Mouse (Mus musculus) testis, postnatal 14 days (tissue): Measurements from ENCODE around the gene Eps8l1.
"Not testable (repeated sequence)": the region's sequence is repeated elsewhere in the genome, so short reads cannot be mapped to it uniquely, and the experiment has no call there.

Source experiments
- DNase-seq: peaks from one replicate; pipeline ENCODE4 v3.0.0; 2021; ENCODE audit warnings: low spot score

The Eps8l1 gene

DNA sequence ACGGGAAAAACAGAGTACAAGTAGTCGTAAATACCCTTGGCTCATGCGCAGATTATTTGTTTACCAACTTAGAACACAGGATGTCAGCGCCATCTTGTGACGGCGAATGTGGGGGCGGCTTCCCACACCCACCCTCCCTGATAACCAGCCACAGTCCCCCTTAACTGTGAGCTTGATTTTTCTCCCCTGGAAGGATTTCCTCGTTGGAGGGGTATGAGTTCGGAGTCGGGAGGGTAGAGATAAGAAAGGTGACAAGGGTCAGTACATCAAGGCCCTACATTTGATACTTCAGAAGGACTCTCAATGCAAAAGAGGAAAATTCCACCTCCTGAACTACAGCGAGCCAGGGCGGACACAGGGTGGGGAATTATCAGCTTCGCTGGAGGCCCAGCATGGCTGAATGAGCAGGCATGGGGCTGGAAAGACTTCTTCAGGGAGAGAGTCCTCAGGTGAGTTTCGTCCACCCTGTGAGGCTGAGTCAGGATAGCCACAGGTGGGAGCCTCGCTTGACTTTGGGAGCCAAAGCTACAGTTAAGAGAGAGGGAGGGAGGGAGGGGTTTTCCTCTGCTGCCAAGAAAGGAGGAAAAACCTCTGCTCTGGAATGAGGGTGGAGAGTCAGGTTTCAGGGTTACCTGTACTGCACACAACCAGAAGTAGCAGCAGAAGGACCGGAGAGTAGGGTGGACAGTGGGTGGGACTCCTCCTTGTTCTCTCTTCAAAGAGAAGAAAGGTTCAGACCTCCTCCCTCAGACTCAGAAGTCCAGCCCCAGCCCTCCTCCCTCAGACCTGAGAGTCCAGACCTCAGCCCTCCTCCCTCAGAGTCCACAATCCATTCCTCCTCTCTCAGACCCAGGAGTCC is at the start of gene Eps8l1:
Gene Eps8l1, plus strand, starts transcription at position 99 of the 859 bp plus-strand sequence.
- DNase-seq = no peak

DNA sequence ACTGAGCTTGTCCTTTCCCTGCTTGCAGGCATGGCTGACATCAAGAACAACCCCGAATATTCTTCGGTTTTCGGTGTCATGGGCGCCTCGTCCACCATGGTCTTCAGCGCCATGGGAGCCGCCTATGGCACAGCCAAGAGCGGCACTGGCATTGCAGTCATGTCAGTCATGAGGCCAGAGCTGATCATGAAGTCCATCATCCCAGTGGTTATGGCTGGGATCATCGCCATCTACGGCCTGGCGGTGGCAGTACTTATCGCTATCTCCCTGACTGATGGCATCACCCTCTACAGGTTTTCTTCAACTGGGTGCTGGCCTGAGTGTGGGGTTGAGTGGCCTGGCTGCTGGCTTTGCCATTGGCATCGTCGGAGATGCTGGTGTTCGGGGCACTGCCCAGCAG is 48.1 kb upstream of the Eps8l1 start:
- not testable (repeated sequence) for DNase-seq

- no peak for DNase-seq
Observed at GRCm38 (mm10) chr7:4419681-4420080, 40.8 kb upstream of the Eps8l1 start.

DNA sequence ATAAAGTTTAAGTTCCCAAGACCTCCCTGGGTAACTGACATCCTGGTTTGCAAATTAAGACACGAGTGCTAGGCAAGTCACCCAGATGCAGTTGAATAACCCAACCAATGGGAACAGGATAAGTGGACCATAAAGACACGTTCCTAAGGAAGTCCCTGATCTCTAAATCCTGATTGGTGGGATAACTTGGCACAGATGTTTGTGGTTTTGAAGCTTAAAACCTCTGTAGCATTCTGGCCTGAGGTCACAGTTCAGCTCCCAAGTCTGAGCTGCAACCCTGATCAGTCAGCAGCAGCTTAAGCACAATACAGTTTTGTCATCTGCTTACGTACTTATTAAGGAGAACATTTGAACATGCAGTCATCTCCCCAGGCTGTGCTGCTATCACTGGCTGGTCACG is 40.2 kb upstream of the Eps8l1 start:
- DNase-seq = no peak

DNA sequence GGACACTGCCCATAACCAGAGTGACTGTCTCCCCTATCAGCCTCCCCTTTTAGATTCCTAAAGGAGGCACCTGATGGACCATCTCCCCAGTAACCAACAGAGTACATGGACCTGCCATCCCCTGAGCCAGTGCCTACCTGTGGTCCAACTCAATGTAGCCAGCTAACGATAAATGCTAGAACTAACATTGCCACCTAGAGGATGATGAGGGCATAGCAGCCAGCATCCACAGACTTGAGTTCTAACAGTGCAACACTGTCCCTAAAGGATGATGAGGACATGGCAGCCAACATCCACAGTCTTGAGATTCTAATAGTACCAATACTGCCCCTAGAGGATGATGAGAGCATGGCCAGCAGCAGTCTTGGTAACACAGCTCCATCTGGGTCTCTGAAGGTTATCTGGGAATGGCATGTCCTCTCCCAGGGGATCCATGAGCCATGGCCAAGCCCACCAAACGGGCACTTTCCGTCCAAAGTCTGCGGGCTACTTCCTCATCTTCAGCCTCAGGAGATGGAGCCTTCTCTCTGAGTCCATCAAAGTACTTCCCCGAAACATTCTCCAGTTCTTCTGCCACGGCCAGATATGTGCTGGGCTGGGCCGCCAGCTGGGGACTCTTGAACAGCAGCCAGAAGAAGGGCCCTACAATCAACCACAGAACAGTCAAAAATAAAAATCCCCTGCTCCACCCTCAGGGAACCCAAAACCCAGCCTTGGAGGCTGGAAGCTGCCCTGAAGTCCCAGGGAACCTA is 33.1 kb upstream of the Eps8l1 start:
- DNase-seq = peak; percentile 77

DNA sequence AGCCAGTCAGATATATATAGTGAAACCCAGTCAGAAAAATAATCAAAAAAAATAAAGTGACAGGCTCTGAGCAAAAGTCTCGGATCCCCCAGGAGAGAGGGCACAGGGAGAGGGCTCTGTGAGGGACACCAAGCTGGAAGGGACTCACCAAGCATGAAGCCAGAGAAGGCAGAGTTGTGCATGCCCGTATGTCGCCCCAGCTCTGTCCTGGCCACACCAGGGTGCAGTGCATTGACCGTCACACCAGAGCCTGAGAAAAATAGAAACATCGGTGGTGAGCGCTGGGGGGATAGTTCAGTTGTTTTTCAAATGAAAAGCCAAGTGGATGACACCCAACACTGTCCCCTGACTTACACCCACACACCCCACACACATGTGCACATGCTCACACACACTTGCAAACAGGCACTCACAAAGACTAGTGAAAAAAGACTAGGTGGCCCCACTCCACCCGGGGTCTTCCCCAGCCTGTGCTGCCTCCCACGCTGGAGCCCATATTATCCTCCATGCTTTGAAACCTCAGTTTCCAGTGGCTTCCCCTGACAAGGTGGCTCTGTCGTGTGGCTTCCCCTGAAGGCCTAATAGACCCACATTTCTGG is 30.1 kb upstream of the Eps8l1 start:
- no peak for DNase-seq

DNA sequence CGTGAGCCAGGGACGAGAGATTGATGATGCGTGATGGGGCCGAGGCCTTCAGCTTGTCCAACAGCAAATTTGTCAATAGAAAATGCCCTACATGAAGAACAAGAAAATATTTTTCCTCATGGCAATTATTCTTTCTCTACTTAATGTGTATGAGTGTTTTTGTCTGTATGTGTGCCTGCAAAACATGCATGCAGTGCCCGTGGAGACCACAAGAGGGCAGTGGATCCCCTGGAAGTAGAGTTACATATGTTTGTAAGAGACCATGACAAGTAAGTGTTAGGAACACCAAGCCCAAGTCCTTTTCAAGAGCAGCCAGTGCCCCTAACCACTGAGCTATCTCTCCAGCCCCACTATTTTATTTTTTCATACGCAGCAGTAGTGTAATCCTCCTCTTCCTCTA is 28.9 kb upstream of the Eps8l1 start:
- peak; percentile 39 for DNase-seq

DNA sequence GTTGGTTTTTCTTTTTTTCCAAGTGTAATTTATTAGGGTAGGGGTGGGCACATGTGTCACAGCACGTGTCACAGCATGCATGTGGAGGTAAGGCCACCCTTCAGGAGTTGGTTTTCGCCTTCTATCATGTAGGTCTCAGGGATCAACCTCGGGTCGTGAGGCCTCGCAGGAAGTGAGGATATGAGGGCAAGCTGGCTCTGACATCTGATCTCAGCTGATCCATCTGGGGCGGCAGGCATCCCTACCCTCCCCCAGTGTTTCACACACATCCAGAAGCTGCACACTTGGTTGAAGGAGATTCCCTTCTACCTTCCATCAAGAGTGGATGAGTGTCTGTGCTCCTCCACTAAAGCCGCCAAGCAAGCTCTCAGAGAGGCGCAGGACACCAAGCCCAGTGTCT is 28.4 kb upstream of the Eps8l1 start:
- no peak for DNase-seq

DNA sequence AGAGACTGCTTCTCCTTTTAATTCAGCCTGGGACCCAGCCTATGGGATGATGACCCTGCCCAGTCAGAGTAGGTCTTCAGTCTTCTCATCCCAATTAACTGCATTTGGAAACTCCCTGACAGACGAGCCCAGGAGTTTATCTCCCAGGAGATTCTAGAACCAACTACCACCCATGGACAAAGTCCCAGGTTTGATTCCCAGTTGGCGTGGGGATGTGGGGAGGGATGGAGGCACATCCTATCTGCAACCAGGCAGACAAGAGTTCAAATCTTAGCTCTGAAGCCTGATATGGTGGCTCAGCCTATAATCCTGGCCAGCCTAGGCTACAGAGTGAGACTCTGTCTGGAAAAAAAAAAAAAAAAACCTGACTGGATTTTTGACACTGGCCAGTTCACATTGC is 22.8 kb upstream of the Eps8l1 start:
- DNase-seq = no peak

- no peak for DNase-seq
Observed at GRCm38 (mm10) chr7:4440549-4440948, 19.9 kb upstream of the Eps8l1 start.

DNA sequence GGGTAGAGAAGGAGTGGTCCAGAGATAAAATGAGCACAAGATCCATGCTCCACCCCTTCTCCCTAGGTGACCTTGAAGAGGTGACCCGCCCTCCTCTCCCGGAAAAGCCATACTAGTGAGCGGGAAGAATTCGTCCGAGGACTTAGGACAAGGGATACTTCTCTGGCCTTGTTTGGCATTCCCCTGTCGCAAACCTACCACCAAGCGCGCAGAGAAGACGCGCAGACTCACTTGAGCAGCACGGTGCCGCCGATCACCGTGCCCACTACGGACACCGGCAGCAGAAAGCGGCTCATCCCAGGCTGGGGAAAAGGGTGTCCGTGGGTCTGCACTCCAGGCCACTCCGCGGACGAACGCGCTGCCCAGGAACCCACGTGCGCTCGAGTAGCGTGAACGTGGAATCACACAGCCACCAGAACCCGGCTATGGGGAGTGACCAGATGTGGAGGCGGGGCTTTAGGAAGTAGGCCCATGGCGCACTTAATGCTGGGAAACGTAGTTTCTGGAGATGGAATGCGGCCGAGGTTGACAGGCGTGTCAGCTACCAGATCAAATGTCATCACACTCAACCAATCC is 15.2 kb upstream of the Eps8l1 start, which contains the start of gene Rdh13:
Gene Rdh13, minus strand, starts transcription at position 434 of the 576 bp plus-strand sequence.
- peak; percentile 85 for DNase-seq

GRCm38 (mm10) chr7:4447138-4447537 is 13.3 kb upstream of the Eps8l1 start:
- no peak for DNase-seq

GRCm38 (mm10) chr7:4448439-4448838 is 12.0 kb upstream of the Eps8l1 start:
- no peak for DNase-seq

- DNase-seq = no peak
Observed at GRCm38 (mm10) chr7:4449211-4449610, 11.3 kb upstream of the Eps8l1 start.

- no peak for DNase-seq
Observed at GRCm38 (mm10) chr7:4452644-4453043, 7.8 kb upstream of the Eps8l1 start.

- DNase-seq = no peak
Observed at GRCm38 (mm10) chr7:4464194-4464824, 3.8 kb downstream of the Eps8l1 start.

- DNase-seq = no peak
Observed at GRCm38 (mm10) chr7:4467801-4468200, 7.3 kb downstream of the Eps8l1 start.

DNA sequence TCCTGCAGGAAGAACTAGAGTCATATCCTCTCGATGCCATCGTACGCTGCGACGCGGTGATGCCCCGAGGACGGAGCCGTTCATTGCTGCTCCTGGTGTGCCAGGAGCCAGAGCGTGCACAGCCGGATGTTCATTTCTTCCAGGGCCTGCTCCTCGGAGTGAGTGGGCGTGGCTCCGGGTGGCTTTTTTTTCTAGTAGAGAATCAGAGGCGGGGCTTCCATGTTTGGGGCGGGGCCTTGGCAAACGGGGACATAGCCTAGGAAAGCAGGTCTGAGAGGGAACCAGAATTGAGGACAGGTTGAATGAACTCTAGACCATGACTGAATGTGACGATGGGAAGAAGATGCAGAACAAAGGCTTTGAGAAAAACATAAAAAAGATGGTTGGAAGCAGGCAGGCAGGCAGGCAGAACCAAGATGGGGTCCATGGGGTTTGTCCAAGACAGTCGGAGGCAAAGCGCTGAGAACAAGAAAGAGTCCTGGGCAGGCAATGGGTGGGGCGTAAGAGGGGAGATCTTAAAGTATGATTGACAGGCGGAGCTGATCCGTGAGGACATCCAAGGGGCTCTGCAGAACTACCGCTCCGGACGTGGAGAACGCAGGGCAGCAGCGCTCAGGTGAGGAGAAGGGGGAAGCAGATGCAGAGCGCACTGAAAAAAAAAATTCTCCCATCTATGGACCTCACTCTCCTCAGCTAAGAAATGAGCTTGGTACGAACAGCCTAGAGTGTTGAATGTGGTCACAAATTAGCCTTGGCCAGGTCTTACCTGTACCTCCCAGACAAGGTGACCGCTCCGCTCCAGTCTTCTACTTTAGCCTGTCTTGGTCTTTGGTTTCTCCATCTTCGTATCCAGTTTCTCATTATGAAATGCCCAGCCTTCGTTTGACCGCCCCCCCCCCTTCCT is 10.1 kb downstream of the Eps8l1 start:
- peak; percentile 56 for DNase-seq

GRCm38 (mm10) chr7:4471179-4471555 is 10.7 kb downstream of the Eps8l1 start:
- DNase-seq = peak; percentile 51

- DNase-seq = no peak
Observed at GRCm38 (mm10) chr7:4473940-4474339, 13.5 kb downstream of the Eps8l1 start.
